Mouse (Mus musculus) forebrain, embryonic 16.5 days (tissue): ENCODE results near the gene Olfr1329. TPM values are rescaled to one million over a fixed set of nuclear protein-coding genes. Genes with fewer than 3 reads are reported as not detected.
"Not testable (repeated sequence)": the region's sequence is repeated elsewhere in the genome, so short reads cannot be mapped to it uniquely, and the experiment has no call there.

Experiments
- ATAC-seq: fragments of 200-750 bp; cut with Nextera tagmentation; 2 replicates; pipeline ENCODE4 v1.8.0; 2017; ENCODE audit warnings: mild to moderate bottlenecking, moderate library complexity
- H3K27ac ChIP-seq: fragments of 300-500 bp; sonication (generic); 2 replicates; pipeline ENCODE4 v1.5.1; 2014; ENCODE audit warnings: low read length, control low read depth
- H3K27me3 ChIP-seq: fragments of 300-500 bp; sonication (generic); replicated peaks from 2 replicates; pipeline ENCODE4 v1.6.1; 2014; ENCODE audit warnings: low read length; ENCODE audit not compliant: control insufficient read depth, insufficient read depth
- H3K36me3 ChIP-seq: fragments of 300-500 bp; sonication (generic); 2 replicates; pipeline ENCODE4 v1.6.1; 2014; ENCODE audit not compliant: control insufficient read depth, insufficient read depth
- H3K4me1 ChIP-seq: fragments of 300-500 bp; sonication (generic); replicated peaks from 2 replicates; pipeline ENCODE4 v1.6.1; 2014; ENCODE audit warnings: low read length; ENCODE audit not compliant: control insufficient read depth, insufficient read depth
- H3K4me2 ChIP-seq: fragments of 300-500 bp; sonication (generic); 2 replicates; pipeline ENCODE4 v1.6.1; 2014; ENCODE audit warnings: mild to moderate bottlenecking, low read length, control low read depth
- H3K4me3 ChIP-seq: fragments of 300-500 bp; sonication (generic); replicated peaks from 2 replicates; pipeline ENCODE4 v1.5.1; 2014; ENCODE audit warnings: mild to moderate bottlenecking, low read length, control low read depth
- H3K9ac ChIP-seq: fragments of 300-500 bp; sonication (generic); replicated peaks from 2 replicates; pipeline ENCODE4 v1.6.1; 2014; ENCODE audit warnings: low read depth, low read length, control low read depth
- H3K9me3 ChIP-seq: fragments of 300-500 bp; sonication (generic); 2 replicates; pipeline ENCODE4 v1.6.1; 2016; ENCODE audit warnings: low read length; ENCODE audit not compliant: control insufficient read depth
- WGBS: fragments of 180-500 bp; shearing (Covaris S2); extraction: QIAGEN DNeasy Blood & Tissue Kit; methylation state at CpG from one replicate; pipeline ENCODE4 v1.1.7; 2014; 5-methylcytosine and 5-hydroxymethylcytosine counted together
- polyA plus RNA-seq: library from polyadenylated mRNA; unstranded; fragments of >200 nt; fragmentation: Nextera tagmentation; extraction: Ambion mirVana; gene quantifications from 2 replicates; pipeline ENCODE4 v1.2.1, GENCODE M21; 2015

The Olfr1329 gene
- polyA plus RNA-seq = not detected in 2 replicates

- 54% methylated on average over 2 of the region's 2 CpGs for WGBS
- H3K4me2 ChIP-seq, H3K27ac ChIP-seq, H3K36me3 ChIP-seq, H3K9ac ChIP-seq, H3K4me1 ChIP-seq, H3K4me3 ChIP-seq, ATAC-seq, H3K27me3 ChIP-seq, H3K9me3 ChIP-seq: not testable (repeated sequence)
These were observed at the start of gene Olfr1329 for GRCm38 (mm10) chr4:118917365-118917764. Gene Olfr1329, minus strand, starts transcription at chr4:118917465.

GRCm38 (mm10) chr4:118961141-118961628 lies 43.9 kb upstream of the Olfr1329 start, which contains the start of gene Lao1:
Gene Lao1, plus strand, starts transcription at chr4:118961578.
- H3K36me3 ChIP-seq = no peaks in the 10 kb centered on the region
- H3K9ac ChIP-seq = no peak within 1 kb of the TSS
- WGBS = 67% methylated on average over 2 of the region's 2 CpGs
- H3K27ac ChIP-seq = peak within 1 kb of the TSS; percentile 51; the same call in 1 of the 2 replicates
- H3K4me3 ChIP-seq = no peak within 1 kb of the TSS
- no peaks in the 10 kb centered on the region for H3K9me3 ChIP-seq
- no peaks in the 10 kb centered on the region for H3K27me3 ChIP-seq
- peaks cover 3% of the 10 kb centered on the region; the same call in 1 of the 2 replicates for H3K4me1 ChIP-seq
- peak; percentile 87 for ATAC-seq
- no peak within 1 kb of the TSS for H3K4me2 ChIP-seq

- ATAC-seq = no peak
- no peak overlapping the region for H3K9ac ChIP-seq
- no peaks in the 10 kb centered on the region for H3K36me3 ChIP-seq
- H3K4me2 ChIP-seq = no peak overlapping the region
- H3K27me3 ChIP-seq = no peaks in the 10 kb centered on the region
- H3K4me3 ChIP-seq = no peak overlapping the region
- H3K9me3 ChIP-seq = no peaks in the 10 kb centered on the region
- no peak overlapping the region for H3K27ac ChIP-seq
- H3K4me1 ChIP-seq = peaks cover 3% of the 10 kb centered on the region; the same call in 1 of the 2 replicates
- 90% methylated on average over 7 of the region's 7 CpGs for WGBS
These were observed 41.5 kb upstream of the Olfr1329 start for GRCm38 (mm10) chr4:118958812-118959211.

GRCm38 (mm10) chr4:118938512-118938911 lies 21.2 kb upstream of the Olfr1329 start, which contains the start of gene Olfr1328:
Gene Olfr1328, minus strand, starts transcription at chr4:118938612.
- no peaks in the 10 kb centered on the region for H3K36me3 ChIP-seq
- H3K9me3 ChIP-seq = no peaks in the 10 kb centered on the region
- ATAC-seq = no peak
- no peak within 1 kb of the TSS for H3K4me2 ChIP-seq
- H3K27me3 ChIP-seq = no peaks in the 10 kb centered on the region
- no peaks in the 10 kb centered on the region for H3K4me1 ChIP-seq
- WGBS = 69% methylated on average over 2 of the region's 2 CpGs
- H3K4me3 ChIP-seq = no peak within 1 kb of the TSS
- no peak within 1 kb of the TSS for H3K9ac ChIP-seq
- H3K27ac ChIP-seq = no peak within 1 kb of the TSS

- H3K9ac ChIP-seq, H3K4me2 ChIP-seq, H3K27me3 ChIP-seq, H3K4me3 ChIP-seq, H3K9me3 ChIP-seq, ATAC-seq, H3K27ac ChIP-seq, H3K4me1 ChIP-seq, H3K36me3 ChIP-seq: not testable (repeated sequence)
- WGBS = 66% methylated on average over 3 of the region's 3 CpGs
These were observed 14.1 kb upstream of the Olfr1329 start for GRCm38 (mm10) chr4:118931326-118931725.

GRCm38 (mm10) chr4:118901981-118902380 lies 15.3 kb downstream of the Olfr1329 start:
- H3K9ac ChIP-seq = no peak overlapping the region
- no peaks in the 10 kb centered on the region for H3K27me3 ChIP-seq
- H3K27ac ChIP-seq = no peak overlapping the region
- ATAC-seq = no peak
- no peak overlapping the region for H3K4me2 ChIP-seq
- no peaks in the 10 kb centered on the region for H3K36me3 ChIP-seq
- H3K4me1 ChIP-seq = no peaks in the 10 kb centered on the region
- no peaks in the 10 kb centered on the region for H3K9me3 ChIP-seq
- H3K4me3 ChIP-seq = no peak overlapping the region
- WGBS = 50% methylated on average over 2 of the region's 2 CpGs

GRCm38 (mm10) chr4:118888297-118888696 lies 29.0 kb downstream of the Olfr1329 start, which contains the start of gene Olfr1330:
Gene Olfr1330, plus strand, starts transcription at chr4:118888597.
- H3K27me3 ChIP-seq = no peaks in the 10 kb centered on the region
- WGBS = 86% methylated on average over 1 of the region's 1 CpGs
- H3K27ac ChIP-seq = no peak within 1 kb of the TSS
- H3K9ac ChIP-seq = no peak within 1 kb of the TSS
- H3K4me1 ChIP-seq = no peaks in the 10 kb centered on the region
- no peaks in the 10 kb centered on the region for H3K36me3 ChIP-seq
- H3K4me2 ChIP-seq = no peak within 1 kb of the TSS
- H3K9me3 ChIP-seq = no peaks in the 10 kb centered on the region
- no peak within 1 kb of the TSS for H3K4me3 ChIP-seq
- ATAC-seq = no peak

GRCm38 (mm10) chr4:118867566-118867965 lies 49.7 kb downstream of the Olfr1329 start:
- H3K9me3 ChIP-seq = no peaks in the 10 kb centered on the region
- H3K27me3 ChIP-seq = no peaks in the 10 kb centered on the region
- no peak overlapping the region for H3K27ac ChIP-seq
- H3K4me3 ChIP-seq = no peak overlapping the region
- H3K9ac ChIP-seq = no peak overlapping the region
- no peak overlapping the region for H3K4me2 ChIP-seq
- ATAC-seq = no peak
- H3K36me3 ChIP-seq = no peaks in the 10 kb centered on the region
- peaks cover 4% of the 10 kb centered on the region; the same call in 1 of the 2 replicates for H3K4me1 ChIP-seq
